Mouse (Mus musculus) brain, embryonic 14.5 days (tissue): ENCODE measurements at regions not wholly inside any gene's neighbourhood (a gene's known extent, or its start where the extent isn't known, plus 50 kb on each side); places are given as distances from the start of the nearest gene placed in this dataset.
A peak's percentile ranks its signal among the peaks of the same experiment; 100 is the strongest.
"Not testable (repeated sequence)": the region's sequence is repeated elsewhere in the genome, so short reads cannot be mapped to it uniquely, and the experiment has no call there.

Experiments used
- DNase-seq: peaks from one replicate; pipeline ENCODE4 v3.0.0-alpha.2; 2011; ENCODE audit warnings: low read depth
- CTCF ChIP-seq: fragments of 200-500 bp; IDR thresholded peaks from 2 replicates; pipeline ENCODE4 v1.5.1; 2012; ENCODE audit warnings: inconsistent platforms, mild to moderate bottlenecking, moderate library complexity, borderline replicate concordance; ENCODE audit not compliant: insufficient read depth, insufficient read length; ENCODE audit errors: extremely low read depth
- POLR2A ChIP-seq: fragments of 200-500 bp; IDR thresholded peaks from 2 replicates; pipeline ENCODE4 v1.6.1; 2012; ENCODE audit warnings: mild to moderate bottlenecking, inconsistent platforms, borderline replicate concordance; ENCODE audit not compliant: poor library complexity, insufficient read depth, insufficient read length, severe bottlenecking; ENCODE audit errors: extremely low read depth

GRCm38 (mm10) chr16:55522283-55522682, 224.5 kb upstream of the Zpld1 start:
- no peak for TF ChIP-seq POLR2A
- TF ChIP-seq CTCF: no peak
- no peak for DNase-seq

GRCm38 (mm10) chr16:55521421-55521971, 223.7 kb upstream of the Zpld1 start:
- no peak for DNase-seq
- TF ChIP-seq CTCF: no peak
- TF ChIP-seq POLR2A: no peak

- TF ChIP-seq CTCF (no peak), POLR2A (no peak)
- DNase-seq: no peak
These were observed 222.3 kb upstream of the Zpld1 start for GRCm38 (mm10) chr16:55520077-55520476.

- TF ChIP-seq POLR2A (no peak), CTCF (peak; percentile 41; the same call in 1 of the 2 replicates)
- DNase-seq: peak; percentile 11
These were observed 221.9 kb upstream of the Zpld1 start for GRCm38 (mm10) chr16:55519646-55520045.

GRCm38 (mm10) chr16:55516994-55517393, 219.2 kb upstream of the Zpld1 start:
- no peak for DNase-seq
- no peak for TF ChIP-seq CTCF
- no peak for TF ChIP-seq POLR2A

- DNase-seq: peak; percentile 37
- TF ChIP-seq POLR2A (no peak), CTCF (no peak)
These were observed 217.5 kb upstream of the Zpld1 start for GRCm38 (mm10) chr16:55515228-55515696.

GRCm38 (mm10) chr16:55514448-55515200, 216.8 kb upstream of the Zpld1 start:
- DNase-seq: peak; percentile 50

GRCm38 (mm10) chr16:55504796-55505413, 207.1 kb upstream of the Zpld1 start:
- DNase-seq: no peak
- TF ChIP-seq CTCF (no peak), POLR2A (no peak)

More at GRCm38 (mm10) chr16:55514448-55515200, 216.8 kb upstream of the Zpld1 start:
- no peak for TF ChIP-seq POLR2A
- TF ChIP-seq CTCF: no peak

- no peak for DNase-seq
- no peak for TF ChIP-seq CTCF
- no peak for TF ChIP-seq POLR2A
These were observed 206.5 kb upstream of the Zpld1 start for GRCm38 (mm10) chr16:55504274-55504673.

GRCm38 (mm10) chr16:55503273-55503672, 205.5 kb upstream of the Zpld1 start:
- DNase-seq: no peak
- TF ChIP-seq POLR2A: no peak
- peak; percentile 33; the same call in 1 of the 2 replicates for TF ChIP-seq CTCF

- DNase-seq: not testable (repeated sequence)
These were observed 202.0 kb upstream of the Zpld1 start for GRCm38 (mm10) chr16:55499831-55500230.

GRCm38 (mm10) chr16:55495051-55495450, 197.3 kb upstream of the Zpld1 start:
- no peak for DNase-seq
- no peak for TF ChIP-seq POLR2A

- TF ChIP-seq POLR2A (no peak), CTCF (no peak)
- DNase-seq: no peak
These were observed 196.4 kb upstream of the Zpld1 start for GRCm38 (mm10) chr16:55494162-55494561.
